Mouse (Mus musculus): ENCODE measurements around the gene Otx2.

Otx2 gene

DNA sequence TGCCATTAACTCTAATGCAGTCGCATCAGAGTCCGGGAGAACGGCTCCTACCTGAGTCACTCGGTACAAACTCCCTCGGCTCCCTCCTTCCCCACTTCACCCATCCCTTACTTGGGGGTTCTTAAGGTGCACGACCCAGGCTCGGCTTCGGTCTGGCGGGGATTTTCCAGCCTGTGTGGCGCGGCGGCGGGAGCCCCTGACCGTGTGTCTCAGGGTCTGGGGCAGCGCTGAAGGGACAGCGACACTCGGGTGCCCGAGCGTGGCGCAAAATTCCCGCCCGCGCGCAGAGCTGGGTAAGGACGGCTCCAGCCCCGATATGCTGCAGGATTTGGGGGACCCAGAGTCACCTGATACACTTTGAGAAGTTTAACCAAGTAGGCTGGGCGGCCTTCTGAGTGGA lies at the start of gene Otx2:
Gene Otx2, minus strand, starts transcription at position 279 of the 400 bp plus-strand sequence.
- DNase-seq (ENCODE audit: low spot score), result no peak

DNA sequence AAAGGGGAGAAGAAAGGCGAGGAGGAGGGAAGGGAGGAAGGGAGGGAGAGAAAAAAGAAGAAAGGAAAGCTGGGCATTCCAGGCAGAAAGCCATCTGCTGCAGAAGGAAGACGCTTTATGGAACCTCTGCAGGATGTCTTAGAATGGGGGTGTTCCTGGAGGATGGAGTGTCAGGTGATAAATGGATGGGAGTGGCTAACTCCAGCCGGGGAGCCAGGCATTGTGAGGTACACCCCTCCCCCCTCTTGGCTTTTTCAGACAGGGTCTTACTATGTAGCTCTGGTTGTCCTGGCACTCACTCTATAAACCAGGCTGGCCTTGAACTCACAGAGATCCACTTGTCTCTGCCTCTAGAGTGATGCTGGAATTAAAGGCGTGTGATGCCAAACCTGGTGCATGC lies 49.1 kb upstream of the Otx2 start:
- no peak for DNase-seq (ENCODE audit: low spot score)

DNA sequence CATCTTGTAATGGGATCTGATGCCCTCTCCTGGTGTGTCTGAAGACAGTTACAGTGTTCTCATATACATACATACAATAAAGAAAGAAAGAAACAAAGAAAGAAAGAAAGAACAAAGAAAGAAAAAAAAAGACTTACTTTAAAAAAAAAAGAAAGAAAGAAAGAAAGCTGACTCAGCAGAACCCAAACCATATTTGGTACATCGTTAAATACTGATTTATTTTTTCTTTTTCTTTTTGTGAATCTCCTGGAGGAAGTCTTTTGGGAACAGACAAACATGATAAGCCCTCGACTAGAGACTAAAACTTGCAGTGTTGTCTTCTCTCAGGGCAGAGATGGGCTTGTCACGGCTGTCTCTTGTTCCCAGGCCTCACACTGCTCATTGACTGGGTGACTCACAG lies 45.7 kb upstream of the Otx2 start:
- DNase-seq (ENCODE audit: low spot score), result no peak

DNA sequence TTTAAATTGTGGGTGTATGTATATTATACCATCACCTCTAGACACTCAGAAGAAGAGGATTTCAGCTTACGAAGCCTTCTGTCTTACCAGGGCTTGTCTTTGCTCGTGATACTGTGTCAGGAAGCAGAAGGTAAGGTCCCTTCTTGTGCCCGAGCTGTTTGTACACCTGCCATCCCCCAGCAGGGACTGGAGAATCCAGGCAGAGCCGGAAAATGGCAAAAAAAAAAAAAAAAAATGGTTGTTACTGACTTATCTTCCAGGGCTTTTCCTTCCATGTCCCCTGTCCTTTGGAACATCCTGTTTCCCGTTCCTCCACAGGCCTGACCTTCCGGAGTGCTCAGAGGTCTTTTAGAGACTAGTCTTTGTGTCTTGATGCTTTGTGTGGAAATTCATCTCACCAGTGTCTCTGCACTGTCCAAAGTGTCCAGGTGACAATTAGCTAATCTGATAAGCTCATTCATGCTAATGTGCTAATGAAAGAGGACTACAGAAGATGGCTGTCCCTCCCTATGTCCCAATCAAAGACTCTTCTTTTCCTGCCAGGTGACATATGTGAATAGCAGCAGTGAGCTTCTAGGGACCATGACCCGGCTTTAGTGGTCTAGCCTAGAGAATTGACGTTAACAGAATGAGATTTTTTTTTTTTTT lies 44.1 kb upstream of the Otx2 start:
- DNase-seq (ENCODE audit: low spot score), result no peak

DNA sequence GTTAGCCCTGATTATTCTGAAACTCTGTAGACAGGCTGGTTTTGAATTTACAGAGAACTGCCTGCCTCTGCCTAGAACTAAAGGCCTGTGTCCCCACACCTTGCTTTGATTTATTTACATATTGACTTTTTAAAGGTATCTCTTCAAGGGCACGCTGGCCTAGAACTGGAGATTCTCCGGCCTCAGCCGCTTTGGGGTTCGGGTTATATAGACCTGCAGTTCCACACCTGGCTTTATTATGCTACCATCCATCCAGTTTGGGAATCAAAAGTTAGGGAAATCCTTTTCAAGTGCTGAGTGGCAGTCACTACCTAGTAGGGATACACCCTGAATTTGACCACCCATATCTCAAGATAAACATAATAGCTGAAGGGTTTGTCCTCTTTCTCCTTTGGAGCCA lies 42.8 kb upstream of the Otx2 start:
- no peak for DNase-seq (ENCODE audit: low spot score)

DNA sequence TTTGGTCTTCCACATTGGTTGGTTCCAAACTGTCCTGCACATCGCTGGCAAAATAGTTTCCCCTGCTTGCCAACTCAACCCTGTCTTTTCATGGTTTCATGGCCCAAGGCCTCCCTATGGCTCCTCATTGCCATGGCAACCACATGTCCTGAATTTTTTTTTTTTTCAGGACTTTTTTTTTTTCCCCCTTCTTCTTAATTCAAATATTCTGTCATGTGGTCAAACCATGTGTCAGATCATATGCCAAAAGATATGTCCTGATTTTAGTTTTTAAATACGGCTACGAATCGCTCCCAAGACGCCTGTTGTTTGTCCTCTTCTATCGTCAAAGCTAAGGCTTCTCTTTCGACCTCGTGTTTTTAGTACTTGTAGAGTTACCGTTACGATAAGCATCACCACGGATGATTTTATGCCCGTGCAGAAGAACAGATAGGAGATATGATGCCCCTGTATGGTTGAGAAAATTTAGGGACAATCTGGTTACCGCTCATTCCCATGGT lies 37.3 kb upstream of the Otx2 start:
- DNase-seq (ENCODE audit: low spot score), result no peak

DNA sequence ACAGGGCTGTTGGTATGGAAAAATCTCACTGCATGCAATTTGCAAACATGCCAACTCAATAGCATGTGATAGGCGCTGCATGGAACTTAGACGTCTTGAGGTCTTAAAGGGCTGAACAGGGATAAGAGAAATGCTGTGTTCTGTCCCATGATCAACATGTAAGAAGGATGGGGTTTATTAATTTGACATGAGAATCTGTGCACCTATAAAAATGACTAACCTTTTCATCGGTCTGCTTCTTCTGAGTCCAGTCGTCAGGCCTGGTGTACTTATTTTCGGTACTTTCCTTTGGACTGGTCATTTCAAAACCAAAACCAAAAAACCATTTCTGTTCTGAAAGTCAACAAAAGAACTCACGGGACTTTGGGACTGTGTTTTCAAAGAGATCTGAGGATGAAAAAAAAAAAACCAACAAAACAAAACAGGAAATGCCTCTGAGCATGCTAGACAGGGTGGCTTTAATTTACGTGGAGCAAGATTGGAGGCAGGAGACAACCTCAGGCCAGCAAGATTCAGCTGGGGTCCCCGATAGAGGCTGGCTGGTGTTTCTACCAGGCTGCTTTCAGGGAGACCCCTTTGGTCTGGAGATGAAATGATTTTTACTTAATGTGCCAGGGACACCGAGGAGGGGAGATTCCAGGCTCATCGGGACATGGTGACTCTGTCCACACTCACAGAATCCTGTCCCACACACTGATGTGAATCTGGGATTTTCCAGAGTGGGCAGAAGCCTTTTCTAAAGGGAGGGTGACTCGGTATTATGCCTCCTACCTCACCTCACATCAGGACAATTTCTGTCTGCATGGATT lies 36.6 kb upstream of the Otx2 start:
- DNase-seq (ENCODE audit: low spot score), result no peak

DNA sequence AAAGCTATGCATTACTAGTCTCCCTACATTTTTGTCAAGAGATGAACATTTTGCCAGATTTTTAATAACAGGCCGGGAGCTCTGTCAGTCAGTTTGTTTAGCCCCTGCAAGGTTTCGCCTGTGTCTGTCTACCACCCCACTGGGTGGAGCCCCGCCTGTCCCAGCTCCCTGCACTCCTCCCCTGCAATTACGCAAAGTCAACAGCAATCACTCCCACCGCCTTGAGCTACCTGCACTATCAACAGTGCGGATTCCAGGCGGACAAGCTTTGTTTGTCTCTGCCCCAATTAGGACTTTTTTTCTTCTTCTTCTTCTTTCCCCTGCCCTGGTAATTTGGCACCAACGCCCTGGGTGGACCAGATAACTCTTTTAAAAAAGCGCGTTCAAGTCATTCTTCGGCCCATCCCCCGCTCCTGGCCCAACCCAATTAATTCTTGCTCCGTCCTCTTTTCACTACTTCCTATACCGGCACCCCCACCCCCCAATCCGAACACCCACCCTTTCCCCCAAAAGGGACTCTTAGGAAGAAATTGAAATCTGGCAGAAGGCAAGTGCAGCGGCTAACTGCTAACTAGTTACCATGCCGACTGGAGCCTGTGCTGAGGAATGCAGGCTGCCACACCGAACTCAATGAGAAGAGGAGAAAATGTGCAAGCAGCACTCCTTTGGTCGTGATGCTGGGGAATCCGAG lies 35.9 kb upstream of the Otx2 start:
- no peak for DNase-seq (ENCODE audit: low spot score)

DNA sequence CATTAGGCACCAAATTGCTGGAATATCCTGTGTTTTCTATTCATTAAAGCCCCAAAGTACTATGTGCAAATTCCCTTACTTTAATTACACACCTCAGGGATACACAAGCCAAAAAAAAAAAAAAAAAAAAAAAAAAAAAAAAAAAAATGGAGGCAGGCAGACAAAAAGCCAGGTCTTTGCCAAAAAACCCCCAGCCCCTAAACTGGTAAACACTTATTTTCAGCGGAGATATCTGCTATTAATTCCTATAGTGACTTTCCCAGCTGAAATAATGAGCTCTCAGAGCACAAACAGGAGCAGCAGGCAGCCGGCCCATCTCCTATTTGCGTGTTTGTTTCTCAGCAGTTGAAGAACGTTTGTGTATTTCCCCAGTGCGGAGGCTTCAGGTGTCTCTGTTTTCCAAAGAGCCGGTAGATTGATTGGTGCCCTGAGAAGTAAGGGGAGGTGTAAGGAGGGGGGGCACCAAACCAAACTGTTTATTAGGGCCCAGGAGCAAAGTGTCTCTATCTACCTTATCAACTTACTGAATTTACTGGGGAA lies 34.3 kb upstream of the Otx2 start:
- no peak for DNase-seq (ENCODE audit: low spot score)

DNA sequence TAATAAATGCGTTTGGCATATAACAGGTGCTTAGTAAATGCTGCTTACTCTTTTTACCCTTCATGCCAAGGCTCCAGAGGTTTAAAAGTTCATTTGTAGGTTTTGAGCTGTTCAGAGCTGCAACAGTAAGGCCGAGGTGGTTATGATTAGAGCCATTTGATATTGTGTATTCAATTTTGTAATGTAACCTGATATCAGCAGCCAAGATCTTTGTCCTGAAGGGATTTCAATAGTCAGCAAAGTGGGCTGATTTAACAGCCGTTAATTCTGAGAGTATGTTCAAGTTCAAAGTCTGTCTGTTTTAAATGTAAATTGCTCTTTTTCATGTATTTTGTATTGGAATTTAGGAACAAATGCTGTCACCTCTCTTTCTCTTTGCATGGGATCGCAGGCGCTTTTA lies 33.8 kb upstream of the Otx2 start:
- DNase-seq (ENCODE audit: low spot score), result no peak

DNA sequence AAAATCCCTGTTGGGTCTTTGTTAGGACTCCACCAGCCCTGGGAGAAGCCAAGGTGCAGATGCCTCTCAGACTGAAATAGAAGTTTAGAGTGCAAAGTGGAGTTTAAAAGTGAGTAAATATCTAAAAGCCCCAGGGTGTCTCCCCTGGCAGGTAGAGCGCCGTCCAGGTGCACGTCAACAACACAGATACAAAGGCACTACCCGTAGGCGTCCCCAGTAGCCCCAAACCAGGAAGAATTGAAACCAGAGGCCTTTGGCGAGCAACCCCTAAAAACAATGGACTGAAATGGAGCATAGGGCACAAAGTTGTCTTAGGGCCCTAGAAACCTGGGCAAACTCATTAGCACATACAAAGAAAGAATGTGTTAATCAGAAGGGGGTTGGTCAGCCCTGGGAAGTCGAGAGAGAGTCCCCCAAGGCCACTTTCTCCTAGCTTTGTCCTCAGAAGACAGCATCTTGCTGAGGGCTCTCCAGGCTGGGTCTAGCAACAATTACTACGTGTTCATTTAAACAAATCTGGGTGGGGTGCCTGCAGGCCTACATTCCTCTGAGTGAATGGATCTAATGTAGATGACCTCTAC lies 27.3 kb upstream of the Otx2 start:
- DNase-seq (ENCODE audit: low spot score), result no peak

DNA sequence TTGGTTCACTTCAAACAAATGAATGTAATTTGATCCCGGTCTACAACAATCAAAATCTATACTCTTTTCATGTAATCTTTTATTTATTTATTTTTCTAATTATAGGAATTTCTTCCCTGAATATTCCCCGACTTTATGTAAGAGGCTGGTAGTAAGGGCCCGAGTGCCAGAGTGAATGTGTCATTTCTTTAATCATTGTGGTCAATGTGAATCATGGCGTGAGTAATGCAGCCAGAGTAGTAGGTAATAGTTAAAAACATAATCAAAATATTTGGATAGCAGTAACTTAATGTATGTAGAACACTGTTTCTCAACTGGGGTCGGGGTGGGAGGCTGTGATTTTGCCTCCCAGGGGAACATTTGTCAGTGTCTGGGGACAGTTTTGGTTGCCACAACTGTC lies 6.0 kb upstream of the Otx2 start:
- DNase-seq (ENCODE audit: low spot score), result no peak

DNA sequence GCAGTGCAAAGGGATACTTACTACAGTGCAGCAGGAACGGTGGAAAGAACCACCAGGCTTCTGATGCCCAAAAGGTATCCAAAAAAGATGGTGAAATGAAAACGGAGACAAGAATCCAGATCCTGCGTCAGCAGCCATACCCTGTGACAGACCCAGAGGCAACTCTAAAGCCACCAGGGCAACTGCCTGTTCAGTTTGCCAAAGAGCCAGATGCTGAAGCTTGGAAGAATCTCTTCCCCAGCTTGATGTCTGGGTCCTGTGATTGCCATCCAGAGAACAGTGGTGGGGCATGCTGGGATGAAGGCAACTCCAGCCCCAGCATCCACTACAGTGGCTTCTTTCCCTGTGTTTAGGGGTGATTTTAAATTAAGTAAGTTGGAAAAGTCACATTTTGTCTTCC lies 5.1 kb upstream of the Otx2 start:
- no peak for DNase-seq (ENCODE audit: low spot score)

DNA sequence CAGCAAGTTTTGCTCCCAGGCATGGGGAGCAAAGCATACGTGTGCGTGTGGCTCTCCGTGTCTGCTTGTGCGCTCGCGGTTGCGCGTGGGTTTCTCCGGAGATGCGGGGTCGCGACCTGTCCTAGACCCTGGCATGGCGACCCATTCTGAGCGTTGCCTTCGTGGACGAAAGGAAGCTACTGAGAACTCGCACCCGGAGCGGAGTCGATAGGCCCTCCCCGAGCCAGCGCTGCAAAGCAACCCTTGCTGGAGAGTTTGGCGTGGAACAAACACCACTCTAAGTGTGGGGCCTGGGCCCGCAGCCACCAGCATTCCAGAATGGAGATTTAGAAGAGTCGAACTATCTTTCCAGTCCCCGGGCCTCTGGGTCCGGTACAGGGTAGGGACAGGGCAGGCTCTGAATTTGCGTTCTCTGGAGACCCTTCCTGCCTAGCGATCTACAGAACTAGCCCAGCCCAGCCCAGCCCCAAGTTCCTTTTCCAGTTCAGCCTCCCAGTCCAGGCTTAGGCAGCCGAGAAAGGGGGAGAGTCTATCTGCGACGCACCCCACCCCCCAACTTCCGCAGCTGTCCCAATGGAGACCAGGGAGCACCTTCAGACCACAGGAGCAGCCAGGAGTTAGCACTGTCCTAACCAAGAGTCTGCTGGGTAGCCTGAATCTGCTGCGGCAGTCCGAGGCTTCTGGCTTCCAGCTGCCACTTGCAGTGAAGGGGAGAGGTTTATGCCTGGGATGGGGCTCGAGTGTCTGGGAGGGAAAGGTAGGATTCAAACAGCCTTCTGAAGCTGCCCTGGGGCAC lies 615 bp upstream of the Otx2 start:
- DNase-seq (ENCODE audit: low spot score), result no peak

DNA sequence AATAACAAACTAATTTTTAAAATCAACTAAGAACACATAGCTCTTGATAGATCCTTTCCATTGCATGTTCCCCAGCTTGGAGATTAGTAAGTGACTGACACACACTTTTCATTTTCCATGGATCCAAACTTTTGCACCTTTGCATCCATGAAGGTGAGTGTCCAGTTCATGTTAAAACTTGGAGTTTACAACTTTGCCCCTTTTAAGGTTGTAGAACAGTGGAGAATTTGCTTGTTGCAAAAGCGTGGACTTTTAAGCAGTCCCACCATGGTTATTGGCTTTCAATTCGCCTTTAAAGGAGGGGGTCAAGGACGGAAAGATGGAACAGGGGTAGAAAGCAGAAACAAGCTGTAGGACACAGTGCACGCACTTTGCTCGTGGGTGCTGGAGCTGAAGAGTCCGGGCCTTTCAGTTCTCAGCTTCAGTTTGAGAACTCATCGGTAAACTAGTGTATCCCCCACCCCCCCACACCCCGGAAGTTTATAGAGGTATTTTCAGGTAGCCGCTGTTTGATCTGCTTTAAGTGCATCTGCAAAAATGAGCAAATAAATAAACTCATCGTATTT lies 925 bp downstream of the Otx2 start:
- DNase-seq (ENCODE audit: low spot score), result no peak

DNA sequence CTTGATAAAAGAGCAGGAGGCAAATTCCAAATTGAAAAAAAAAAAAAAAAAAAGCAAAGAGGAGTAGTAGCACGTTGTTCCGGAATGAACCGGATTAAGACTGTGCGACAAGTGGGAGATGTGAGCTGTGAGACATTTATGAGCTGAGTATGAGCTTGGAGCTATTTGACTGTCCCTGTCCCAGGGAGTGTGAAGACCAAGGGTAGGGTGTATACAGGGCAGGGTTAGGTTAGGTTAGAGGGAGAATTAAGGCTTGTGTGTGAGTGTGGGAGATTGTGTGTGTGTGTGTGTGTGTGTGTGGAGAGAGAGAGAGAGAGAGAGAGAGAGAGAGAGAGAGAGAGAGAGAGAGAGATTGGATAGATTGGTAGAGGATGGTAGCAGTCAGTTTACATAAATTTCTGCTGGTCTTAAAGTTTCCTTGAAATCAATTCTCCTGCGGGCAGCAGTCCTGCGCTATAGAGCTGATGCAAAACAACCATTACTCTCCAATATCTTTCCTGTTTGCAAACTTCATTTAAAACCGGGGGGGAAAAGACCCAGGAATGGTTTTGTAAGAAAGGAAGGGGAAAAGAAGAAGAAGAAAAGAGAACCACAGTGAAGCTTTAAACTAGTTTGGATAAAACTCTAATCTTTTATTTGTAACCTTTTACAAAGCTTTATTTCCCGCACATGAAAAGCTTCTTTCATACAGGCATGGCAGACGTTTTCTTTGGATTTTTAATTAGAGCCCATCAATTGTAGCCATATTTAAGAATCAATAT lies 2.0 kb downstream of the Otx2 start:
- no peak for DNase-seq (ENCODE audit: low spot score)

DNA sequence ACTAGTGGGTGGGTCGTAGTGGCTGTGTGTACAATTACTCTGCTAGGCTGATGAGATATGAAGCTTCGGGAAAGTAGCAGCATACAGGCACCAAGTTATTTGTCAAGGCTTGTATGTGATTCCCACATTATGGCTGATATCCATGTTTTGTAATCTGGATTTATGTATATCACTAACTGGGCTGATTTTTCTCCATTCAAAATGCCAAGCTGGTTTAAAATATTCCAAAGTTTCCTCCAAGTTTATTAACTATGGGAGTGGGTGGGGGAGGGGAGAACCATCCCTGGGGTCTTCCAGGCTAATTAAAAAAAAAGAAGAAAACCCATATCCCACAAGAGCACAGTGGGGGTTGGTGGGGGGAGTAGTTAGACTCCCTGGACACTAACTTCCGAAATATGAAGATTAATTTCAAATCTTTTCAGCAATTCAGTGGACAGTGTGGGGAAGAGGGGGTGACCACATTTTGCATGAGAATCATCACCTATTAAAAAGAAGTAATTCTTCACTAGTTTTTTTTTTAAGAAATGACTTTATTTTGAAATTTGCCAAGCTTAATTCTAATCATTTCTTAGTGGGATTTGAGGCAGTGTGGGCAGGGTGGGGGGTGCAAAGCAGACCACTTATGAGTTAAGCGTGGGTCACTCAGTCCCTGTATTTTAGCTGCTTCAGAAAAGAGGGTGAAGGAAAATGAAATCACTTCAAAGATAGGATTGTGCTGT lies 2.7 kb downstream of the Otx2 start:
- DNase-seq (ENCODE audit: low spot score), result no peak

DNA sequence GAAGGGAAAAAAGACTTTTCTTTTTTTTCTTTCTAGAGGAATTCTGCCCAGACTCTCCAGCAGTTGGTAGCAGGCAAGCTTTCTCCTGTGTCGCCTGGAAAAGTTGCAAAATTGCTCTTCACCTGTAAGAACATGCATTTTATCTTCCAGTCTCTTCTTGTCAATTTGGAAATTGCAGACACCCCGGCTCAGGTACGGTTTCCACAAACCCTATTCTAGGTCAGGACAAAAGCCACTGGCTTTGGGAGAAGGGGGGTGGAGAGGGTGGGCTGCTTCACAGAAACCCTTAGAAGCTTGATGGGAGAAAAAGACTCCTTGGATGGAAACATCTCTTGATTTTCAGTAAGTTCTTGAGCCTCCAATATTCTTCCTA lies 3.4 kb downstream of the Otx2 start:
- no peak for DNase-seq (ENCODE audit: low spot score)

DNA sequence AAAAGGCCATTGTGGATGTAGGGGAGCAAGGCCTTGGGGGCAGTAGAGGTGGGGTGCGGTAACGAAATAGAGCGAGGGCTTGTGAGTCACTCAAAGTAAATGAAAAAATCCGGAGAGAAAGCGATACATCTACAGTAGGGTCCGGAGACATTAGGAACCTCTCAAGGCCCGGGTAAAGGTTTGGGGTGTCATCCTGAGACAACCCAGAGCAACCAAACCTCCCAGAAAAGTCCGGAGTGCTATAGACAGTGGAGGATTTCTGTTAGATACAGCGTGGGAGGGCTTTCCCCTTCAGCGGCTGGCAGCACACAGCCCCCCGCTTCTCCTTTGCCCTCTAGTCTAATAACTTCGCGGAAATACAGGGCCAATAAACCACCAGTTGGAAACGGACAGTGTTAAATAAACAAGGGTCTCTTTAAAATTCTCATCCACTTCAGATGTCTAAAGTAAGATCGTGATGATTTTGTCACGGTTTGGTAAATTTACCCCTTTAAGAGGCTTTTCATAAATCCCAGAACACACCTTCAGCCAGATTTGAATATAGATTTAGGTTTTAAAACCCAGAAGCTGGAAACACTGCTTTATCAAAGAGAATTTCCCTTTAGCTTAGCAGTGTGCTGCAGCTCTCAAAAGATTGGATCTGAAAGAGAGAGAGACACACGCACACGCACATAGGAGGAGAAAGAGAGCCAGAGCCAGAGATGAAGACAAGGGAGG lies 3.9 kb downstream of the Otx2 start:
- no peak for DNase-seq (ENCODE audit: low spot score)

Measured in adipocyte (in vitro differentiated cells).